Mouse (Mus musculus) liver, embryonic 14.5 days (tissue): ENCODE measurements around the gene Camk1.

Experiments
- CTCF ChIP-seq: IDR thresholded peaks from 2 replicates; pipeline ENCODE4 v1.5.1; 2016; ENCODE audit warnings: antibody characterized with exemption, low read depth, control low read depth
- EP300 ChIP-seq: IDR thresholded peaks from 2 replicates; pipeline ENCODE4 v1.6.1; 2016; ENCODE audit warnings: antibody characterized with exemption, low read depth

- TF ChIP-seq EP300 (no peak), CTCF (no peak)
Measured at GRCm38 (mm10) chr6:113315972-113316371, 27.8 kb downstream of the Camk1 start.
